Mouse (Mus musculus) bone marrow, adult 2 months (tissue): ENCODE results near the gene Chl1. TPM values are rescaled to one million over a fixed set of nuclear protein-coding genes. Genes with fewer than 3 reads are reported as not detected.

Experiments
- H3K27ac ChIP-seq: fragments of 200-500 bp; 2 replicates; pipeline ENCODE4 v1.5.1; 2012; ENCODE audit warnings: low read depth, mild to moderate bottlenecking, control low read depth, inconsistent platforms, low read length; ENCODE audit not compliant: control insufficient read depth, poor library complexity, insufficient read depth
- H3K4me1 ChIP-seq: fragments of 200-500 bp; 2 replicates; pipeline ENCODE4 v1.6.1; 2011; ENCODE audit warnings: low read length; ENCODE audit not compliant: control insufficient read depth, insufficient read depth
- H3K4me3 ChIP-seq: fragments of 200-500 bp; replicated peaks from 2 replicates; pipeline ENCODE3; 2011; ENCODE audit warnings: mild to moderate bottlenecking, low read depth, low read length, control low read depth; ENCODE audit not compliant: control insufficient read depth
- CTCF ChIP-seq: fragments of 200-500 bp; IDR thresholded peaks from 2 replicates; pipeline ENCODE4 v1.5.1; 2011; ENCODE audit warnings: low read length, control low read depth; ENCODE audit not compliant: control insufficient read depth, insufficient read depth
- POLR2A ChIP-seq: fragments of 200-500 bp; IDR thresholded peaks from 2 replicates; pipeline ENCODE4 v1.6.1; 2011; ENCODE audit warnings: low read depth, mild to moderate bottlenecking, control low read depth, low read length, borderline replicate concordance; ENCODE audit not compliant: control insufficient read depth
- WGBS: fragments of 180-500 bp; shearing (Covaris S2); methylation state at CpG from one replicate; pipeline ENCODE4 v1.1.7; 2018; 5-methylcytosine and 5-hydroxymethylcytosine counted together
- polyA plus RNA-seq: library from polyadenylated mRNA; stranded (reverse); fragments of >200 nt; gene quantifications from 2 replicates; pipeline ENCODE4 v1.2.4, GENCODE M21; 2011; ENCODE audit warnings: low replicate concordance; ENCODE audit not compliant: missing spikeins, insufficient read depth, insufficient read length

Chl1 gene
- polyA plus RNA-seq, 1 experiment: 0.27 TPM

DNA sequence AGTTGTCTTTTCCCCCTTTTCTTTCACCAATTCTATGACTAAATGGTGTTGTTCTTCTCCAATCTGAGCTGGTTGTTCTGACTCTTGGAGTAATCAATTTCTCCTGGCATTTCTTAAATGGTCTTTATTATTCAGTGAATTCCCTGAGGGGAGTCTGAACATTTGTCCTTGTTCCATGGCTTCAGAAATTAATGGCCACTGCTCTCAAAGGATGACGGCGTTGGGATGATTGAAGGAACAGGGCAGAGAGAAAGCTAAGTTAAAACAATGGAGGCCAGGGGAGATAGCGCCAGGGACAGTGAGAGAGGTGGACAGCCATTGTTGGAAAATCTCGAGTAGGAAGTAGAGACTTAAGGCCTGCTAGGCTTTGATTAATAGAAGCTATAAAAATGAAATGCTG lies 91.7 kb downstream of the Chl1 start:
- TF ChIP-seq CTCF: no peak
- no peak for TF ChIP-seq POLR2A
- no peak overlapping the region for H3K27ac ChIP-seq
- WGBS: 70% methylated on average over 4 of the region's 4 CpGs
- no peaks in the 10 kb centered on the region for H3K4me1 ChIP-seq
- no peak overlapping the region for H3K4me3 ChIP-seq

DNA sequence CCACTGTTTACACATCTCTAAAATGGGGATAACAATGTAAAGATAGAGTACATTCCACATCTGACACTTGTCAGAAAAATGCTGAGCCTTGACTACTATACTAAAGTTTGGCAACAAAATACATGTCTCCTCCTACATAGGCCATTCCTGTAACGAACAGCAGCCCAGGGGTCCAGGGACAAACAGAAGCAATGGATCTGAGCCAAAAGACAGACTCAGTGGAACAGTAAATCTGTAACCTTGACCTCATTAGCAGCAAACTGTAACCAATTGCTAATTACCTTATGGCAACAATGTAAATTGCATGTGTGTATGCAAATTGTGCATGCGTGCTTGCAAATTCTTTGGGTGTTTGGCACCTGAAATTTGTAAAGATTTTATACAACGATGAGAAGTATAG lies 100.3 kb downstream of the Chl1 start:
- 84% methylated on average over 3 of the region's 3 CpGs for WGBS
- TF ChIP-seq POLR2A: no peak
- TF ChIP-seq CTCF: no peak
- H3K4me3 ChIP-seq: no peak overlapping the region
- no peak overlapping the region for H3K27ac ChIP-seq
- H3K4me1 ChIP-seq: no peaks in the 10 kb centered on the region

DNA sequence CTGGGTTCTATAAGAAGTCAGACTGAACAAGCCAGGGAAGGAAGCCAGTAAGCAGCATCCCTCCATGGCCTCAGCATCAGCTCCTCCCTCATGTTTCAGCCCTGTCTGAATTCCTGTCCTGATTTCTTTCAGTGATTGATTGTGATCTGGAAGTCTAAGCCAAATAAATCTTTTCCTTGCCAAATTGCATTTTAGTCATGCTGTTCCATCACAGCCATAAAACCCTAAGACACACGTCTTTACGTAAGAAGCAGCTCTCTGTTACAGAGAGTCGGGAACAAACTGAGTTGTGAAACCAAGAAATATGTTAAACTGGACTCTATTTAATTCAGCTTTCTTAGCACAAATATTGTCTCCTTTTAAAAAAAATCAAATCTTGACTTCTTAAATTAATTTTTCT lies 102.2 kb downstream of the Chl1 start:
- no peak overlapping the region for H3K27ac ChIP-seq
- WGBS: 87% methylated on average over 3 of the region's 3 CpGs
- H3K4me3 ChIP-seq: no peak overlapping the region
- TF ChIP-seq POLR2A (no peak), CTCF (no peak)
- no peaks in the 10 kb centered on the region for H3K4me1 ChIP-seq

DNA sequence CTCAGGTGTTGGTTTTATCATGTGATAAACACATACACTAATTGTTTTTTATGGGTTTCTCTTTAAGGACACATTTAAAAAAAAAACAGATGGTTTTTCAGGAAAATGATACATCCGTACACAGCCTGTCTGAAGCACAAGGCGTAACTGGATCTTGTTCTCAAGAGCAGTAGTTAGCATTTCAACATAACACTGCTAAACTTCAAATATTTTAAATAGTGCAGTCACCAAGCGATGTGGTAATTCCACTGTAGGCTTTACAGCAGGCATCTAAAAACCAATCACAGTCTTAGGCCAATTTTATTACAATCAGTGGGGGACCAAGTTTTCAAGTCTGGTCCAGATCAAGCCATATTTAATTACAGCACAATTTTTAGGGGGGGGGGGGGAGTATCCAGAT lies 103.3 kb downstream of the Chl1 start:
- no peak for TF ChIP-seq CTCF
- TF ChIP-seq POLR2A: no peak

DNA sequence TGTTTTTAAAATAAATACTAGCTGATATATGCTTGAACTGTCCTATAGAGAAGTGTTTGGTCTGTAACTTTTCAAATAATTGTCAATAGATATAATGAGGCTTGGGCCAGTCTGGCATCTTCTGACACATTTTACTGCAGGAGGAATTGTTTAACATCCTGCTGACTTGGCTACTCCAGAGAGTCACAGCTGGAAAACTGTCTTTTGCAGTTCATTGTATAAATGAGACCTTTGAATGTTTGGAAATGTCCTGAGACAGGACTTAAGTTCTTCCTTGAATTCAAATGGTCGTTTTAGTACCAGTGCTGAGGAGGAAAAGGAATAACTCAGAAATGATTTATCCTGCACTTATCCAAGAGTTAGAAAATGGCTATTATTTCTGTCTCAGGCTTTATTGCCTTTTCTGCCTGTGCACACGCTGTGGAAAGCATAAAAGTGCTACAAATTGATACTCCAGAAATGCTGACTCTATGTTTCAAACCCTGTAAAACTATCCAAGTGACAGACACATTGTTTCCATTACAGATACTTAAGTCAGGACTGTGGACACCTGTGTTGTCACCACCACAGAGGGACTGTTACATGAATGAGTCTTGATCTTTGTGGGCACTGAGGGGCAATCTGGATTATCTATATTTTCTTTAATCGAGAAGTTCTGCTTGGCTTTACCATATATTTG lies 105.7 kb downstream of the Chl1 start:
- WGBS: 57% methylated on average over 3 of the region's 3 CpGs
- no peak overlapping the region for H3K4me3 ChIP-seq
- H3K4me1 ChIP-seq: no peaks in the 10 kb centered on the region
- H3K27ac ChIP-seq: no peak overlapping the region
- TF ChIP-seq POLR2A (no peak), CTCF (no peak)

More for the DNA sequence above, 103.3 kb downstream of the Chl1 start:
- no peak overlapping the region for H3K27ac ChIP-seq
- no peak overlapping the region for H3K4me3 ChIP-seq
- H3K4me1 ChIP-seq: no peaks in the 10 kb centered on the region
- WGBS: 85% methylated on average over 3 of the region's 3 CpGs

DNA sequence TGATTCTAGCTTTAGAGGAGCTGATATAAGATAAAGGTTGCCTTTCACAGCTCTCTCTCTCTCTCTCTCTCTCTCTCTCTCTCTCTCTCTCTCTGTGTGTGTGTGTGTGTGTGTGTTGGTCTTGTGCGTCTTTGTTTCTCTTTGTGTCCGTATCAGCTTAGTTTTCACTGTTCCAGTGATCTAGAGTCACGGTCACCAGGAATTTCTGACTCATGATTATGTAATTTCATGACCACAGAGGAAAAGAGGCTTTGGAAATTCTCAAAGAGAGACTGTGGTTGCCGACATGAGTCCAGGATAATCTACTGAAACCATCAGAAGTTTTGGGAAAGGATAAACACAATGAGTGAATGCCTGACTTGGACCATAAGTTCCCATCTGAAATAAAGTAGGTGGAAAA lies 110.5 kb downstream of the Chl1 start:
- no peak overlapping the region for H3K4me3 ChIP-seq
- no peaks in the 10 kb centered on the region for H3K4me1 ChIP-seq
- WGBS: 43% methylated on average over 4 of the region's 4 CpGs
- H3K27ac ChIP-seq: no peak overlapping the region
- TF ChIP-seq CTCF (no peak), POLR2A (no peak)

DNA sequence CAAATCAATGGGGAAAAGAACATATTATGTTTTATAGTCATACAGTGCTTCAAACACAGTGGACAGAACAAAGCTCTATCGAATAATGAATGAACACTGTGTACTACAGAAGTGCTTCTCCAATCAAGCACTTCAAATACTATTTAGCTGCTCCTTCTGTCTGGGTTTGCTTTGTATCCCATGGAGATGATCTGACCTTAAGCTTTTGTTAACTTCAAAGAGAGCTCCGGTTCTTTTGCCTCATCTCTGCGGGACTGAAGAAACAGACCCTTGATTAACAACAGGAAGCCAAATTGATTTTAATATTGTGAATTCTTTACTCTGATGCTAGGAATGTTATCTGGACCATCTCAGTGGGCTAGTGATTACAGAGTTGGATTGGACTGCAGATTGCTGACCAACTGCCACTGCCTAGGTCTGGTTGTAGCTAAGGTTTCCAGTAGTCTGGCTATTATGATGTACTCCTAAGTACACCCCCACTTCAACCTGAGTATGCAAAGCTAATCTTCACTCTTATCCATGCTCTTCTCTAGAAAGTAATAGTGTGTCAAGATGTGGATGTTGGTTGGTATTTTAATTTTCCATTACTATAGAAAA lies 111.8 kb downstream of the Chl1 start:
- no peak for TF ChIP-seq POLR2A
- TF ChIP-seq CTCF: no peak
- Histone ChIP-seq H3K27ac (no peak overlapping the region), H3K4me1 (no peaks in the 10 kb centered on the region), H3K4me3 (no peak overlapping the region)
- 85% methylated on average over 3 of the region's 3 CpGs for WGBS

DNA sequence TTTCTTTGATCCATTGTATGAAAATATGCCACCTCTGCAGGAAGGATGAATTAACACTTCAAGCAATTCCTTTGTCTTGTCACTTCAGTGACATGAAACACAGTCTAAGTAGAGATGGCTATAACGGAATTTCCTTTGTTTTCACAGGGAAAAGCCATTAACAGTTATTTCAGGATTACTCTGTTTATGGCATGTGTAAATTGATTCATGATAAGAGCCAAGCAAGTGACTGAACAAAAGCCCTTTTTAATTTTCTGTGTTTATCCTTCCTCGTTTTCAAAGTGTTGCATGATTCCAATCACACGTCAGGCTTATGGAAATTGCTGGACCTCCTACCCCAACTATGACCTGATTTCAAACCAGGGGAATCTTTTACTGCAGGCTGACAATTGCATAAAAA lies 122.5 kb downstream of the Chl1 start:
- Histone ChIP-seq H3K4me1 (no peaks in the 10 kb centered on the region), H3K4me3 (no peak overlapping the region), H3K27ac (no peak overlapping the region)
- 73% methylated on average over 3 of the region's 3 CpGs for WGBS
- TF ChIP-seq POLR2A (no peak), CTCF (no peak)
